Mouse (Mus musculus) megakaryocyte, embryonic 14.5 days (primary cell): ENCODE measurements around the gene Mob3b.
"Not testable (repeated sequence)": the region's sequence is repeated elsewhere in the genome, so short reads cannot be mapped to it uniquely, and the experiment has no call there.

Experiments
- FLI1 ChIP-seq: IDR thresholded peaks from 2 replicates; pipeline ENCODE4 v1.6.1; 2012; ENCODE audit warnings: low read length, inconsistent platforms, mixed read lengths
- GATA1 ChIP-seq: IDR thresholded peaks from 3 replicates; pipeline ENCODE4 v1.6.1; 2012; ENCODE audit warnings: mixed read lengths, low read length, inconsistent platforms, borderline replicate concordance

- TF ChIP-seq FLI1, GATA1: not testable (repeated sequence)
These were observed 255.7 kb downstream of the Mob3b start for GRCm38 (mm10) chr4:34901582-34901981.
